Mouse (Mus musculus): ENCODE results near the gene Dapl1. TPM values are rescaled to one million over a fixed set of nuclear protein-coding genes. Genes with fewer than 3 reads are reported as not detected.
A peak's percentile ranks its signal among the peaks of the same experiment; 100 is the strongest.

Gene Dapl1
- total RNA-seq (2018; cell fraction: chromatin; rRNA removed) = not detected
- total RNA-seq (2018; cell fraction: cytosol; rRNA removed) = not detected
- total RNA-seq (2018; cell fraction: nucleus; rRNA removed) = not detected
- polyA plus RNA-seq (2018) = not detected in 3 replicates

- Histone ChIP-seq H3K27ac (no peak within 1 kb of the TSS), H3K4me3 (ENCODE audit: inconsistent target) (no peak within 1 kb of the TSS), H3K36me3 (ENCODE audit: inconsistent target) (no peaks in the 10 kb centered on the region), H3K79me2 (ENCODE audit: inconsistent target) (no peaks in the 10 kb centered on the region)
- WGBS (ENCODE audit: missing documents) = 88% methylated on average over 9 of the region's 9 CpGs
Measured at GRCm38 (mm10) chr2:59484438-59484837, at the start of gene Dapl1. Dapl1 (plus strand) TSS chr2:59484653.

GRCm38 (mm10) chr2:59434820-59435219 is 49.6 kb upstream of the Dapl1 start:
- H3K36me3 ChIP-seq (ENCODE audit: inconsistent target) = no peaks in the 10 kb centered on the region
- no peaks in the 10 kb centered on the region for H3K79me2 ChIP-seq (ENCODE audit: inconsistent target)
- no peak overlapping the region for H3K4me3 ChIP-seq (ENCODE audit: inconsistent target)
- 93% methylated on average over 9 of the region's 9 CpGs for WGBS (ENCODE audit: missing documents)
- H3K27ac ChIP-seq = no peak overlapping the region

GRCm38 (mm10) chr2:59437684-59438393 is 46.6 kb upstream of the Dapl1 start:
- peak overlapping the region; percentile 15; the same call in 1 of the 2 replicates for H3K27ac ChIP-seq
- 44% methylated on average over 12 of the region's 12 CpGs for WGBS (ENCODE audit: missing documents)
- H3K79me2 ChIP-seq (ENCODE audit: inconsistent target) = no peaks in the 10 kb centered on the region
- no peaks in the 10 kb centered on the region for H3K36me3 ChIP-seq (ENCODE audit: inconsistent target)
- peak overlapping the region; percentile 21; the same call in 1 of the 2 replicates for H3K4me3 ChIP-seq (ENCODE audit: inconsistent target)

- 7% methylated on average over 10 of the region's 10 CpGs for WGBS (ENCODE audit: missing documents)
- peak overlapping the region; percentile 21; the same call in 1 of the 2 replicates for H3K4me3 ChIP-seq (ENCODE audit: inconsistent target)
- no peaks in the 10 kb centered on the region for H3K79me2 ChIP-seq (ENCODE audit: inconsistent target)
- H3K27ac ChIP-seq = peak overlapping the region; percentile 15; the same call in 1 of the 2 replicates
- H3K36me3 ChIP-seq (ENCODE audit: inconsistent target) = no peaks in the 10 kb centered on the region
Measured at GRCm38 (mm10) chr2:59438479-59438935, 45.9 kb upstream of the Dapl1 start.

- Histone ChIP-seq H3K27ac (no peak overlapping the region), H3K4me3 (ENCODE audit: inconsistent target) (no peak overlapping the region), H3K36me3 (ENCODE audit: inconsistent target) (no peaks in the 10 kb centered on the region), H3K79me2 (ENCODE audit: inconsistent target) (no peaks in the 10 kb centered on the region)
- WGBS (ENCODE audit: missing documents) = 93% methylated on average over 9 of the region's 9 CpGs
Measured at GRCm38 (mm10) chr2:59439824-59440223, 44.6 kb upstream of the Dapl1 start.

GRCm38 (mm10) chr2:59440481-59440880 is 44.0 kb upstream of the Dapl1 start:
- Histone ChIP-seq H3K4me3 (ENCODE audit: inconsistent target) (no peak overlapping the region), H3K27ac (no peak overlapping the region), H3K79me2 (ENCODE audit: inconsistent target) (no peaks in the 10 kb centered on the region), H3K36me3 (ENCODE audit: inconsistent target) (no peaks in the 10 kb centered on the region)
- WGBS (ENCODE audit: missing documents) = 32% methylated on average over 5 of the region's 5 CpGs

GRCm38 (mm10) chr2:59441681-59442080 is 42.8 kb upstream of the Dapl1 start:
- Histone ChIP-seq H3K4me3 (ENCODE audit: inconsistent target) (no peak overlapping the region), H3K36me3 (ENCODE audit: inconsistent target) (no peaks in the 10 kb centered on the region), H3K27ac (no peak overlapping the region), H3K79me2 (ENCODE audit: inconsistent target) (no peaks in the 10 kb centered on the region)
- 89% methylated on average over 5 of the region's 5 CpGs for WGBS (ENCODE audit: missing documents)

- Histone ChIP-seq H3K27ac (no peak overlapping the region), H3K36me3 (ENCODE audit: inconsistent target) (no peaks in the 10 kb centered on the region)
- 88% methylated on average over 6 of the region's 6 CpGs for WGBS (ENCODE audit: missing documents)
Measured at GRCm38 (mm10) chr2:59446671-59447070, 37.8 kb upstream of the Dapl1 start.

GRCm38 (mm10) chr2:59447712-59448111 is 36.7 kb upstream of the Dapl1 start:
- Histone ChIP-seq H3K36me3 (ENCODE audit: inconsistent target) (no peaks in the 10 kb centered on the region), H3K4me3 (ENCODE audit: inconsistent target) (no peak overlapping the region), H3K27ac (no peak overlapping the region), H3K79me2 (ENCODE audit: inconsistent target) (no peaks in the 10 kb centered on the region)
- WGBS (ENCODE audit: missing documents) = 89% methylated on average over 2 of the region's 2 CpGs

More at GRCm38 (mm10) chr2:59446671-59447070, 37.8 kb upstream of the Dapl1 start:
- Histone ChIP-seq H3K79me2 (ENCODE audit: inconsistent target) (no peaks in the 10 kb centered on the region), H3K4me3 (ENCODE audit: inconsistent target) (no peak overlapping the region)

GRCm38 (mm10) chr2:59448516-59448915 is 35.9 kb upstream of the Dapl1 start:
- H3K27ac ChIP-seq = no peak overlapping the region
- no peaks in the 10 kb centered on the region for H3K79me2 ChIP-seq (ENCODE audit: inconsistent target)
- no peaks in the 10 kb centered on the region for H3K36me3 ChIP-seq (ENCODE audit: inconsistent target)
- H3K4me3 ChIP-seq (ENCODE audit: inconsistent target) = no peak overlapping the region
- 78% methylated on average over 3 of the region's 3 CpGs for WGBS (ENCODE audit: missing documents)

- Histone ChIP-seq H3K4me3 (ENCODE audit: inconsistent target) (no peak overlapping the region), H3K79me2 (ENCODE audit: inconsistent target) (no peaks in the 10 kb centered on the region), H3K36me3 (ENCODE audit: inconsistent target) (no peaks in the 10 kb centered on the region), H3K27ac (no peak overlapping the region)
- 84% methylated on average over 4 of the region's 4 CpGs for WGBS (ENCODE audit: missing documents)
Measured at GRCm38 (mm10) chr2:59448921-59449320, 35.5 kb upstream of the Dapl1 start.

GRCm38 (mm10) chr2:59451675-59452074 is 32.8 kb upstream of the Dapl1 start:
- WGBS (ENCODE audit: missing documents) = 90% methylated on average over 2 of the region's 2 CpGs
- Histone ChIP-seq H3K27ac (no peak overlapping the region), H3K36me3 (ENCODE audit: inconsistent target) (no peaks in the 10 kb centered on the region), H3K79me2 (ENCODE audit: inconsistent target) (no peaks in the 10 kb centered on the region), H3K4me3 (ENCODE audit: inconsistent target) (no peak overlapping the region)

- Histone ChIP-seq H3K4me3 (ENCODE audit: inconsistent target) (no peak overlapping the region), H3K79me2 (ENCODE audit: inconsistent target) (no peaks in the 10 kb centered on the region), H3K27ac (no peak overlapping the region), H3K36me3 (ENCODE audit: inconsistent target) (no peaks in the 10 kb centered on the region)
- 94% methylated on average over 3 of the region's 3 CpGs for WGBS (ENCODE audit: missing documents)
Measured at GRCm38 (mm10) chr2:59452102-59452501, 32.4 kb upstream of the Dapl1 start.

GRCm38 (mm10) chr2:59462086-59462485 is 22.4 kb upstream of the Dapl1 start:
- Histone ChIP-seq H3K27ac (no peak overlapping the region), H3K36me3 (ENCODE audit: inconsistent target) (no peaks in the 10 kb centered on the region), H3K4me3 (ENCODE audit: inconsistent target) (no peak overlapping the region), H3K79me2 (ENCODE audit: inconsistent target) (no peaks in the 10 kb centered on the region)
- WGBS (ENCODE audit: missing documents) = 38% methylated on average over 6 of the region's 6 CpGs

- Histone ChIP-seq H3K27ac (no peak overlapping the region), H3K36me3 (ENCODE audit: inconsistent target) (no peaks in the 10 kb centered on the region), H3K4me3 (ENCODE audit: inconsistent target) (no peak overlapping the region), H3K79me2 (ENCODE audit: inconsistent target) (no peaks in the 10 kb centered on the region)
- WGBS (ENCODE audit: missing documents) = 91% methylated on average over 12 of the region's 12 CpGs
Measured at GRCm38 (mm10) chr2:59463428-59464182, 20.8 kb upstream of the Dapl1 start.

All from macrophage (primary cell).